Mouse (Mus musculus) bone marrow, adult 2 months (tissue): ENCODE data around the gene Jpt2. TPM values are rescaled to one million over a fixed set of nuclear protein-coding genes. Genes with fewer than 3 reads are reported as not detected.

Experiments
- H3K27ac ChIP-seq: fragments of 200-500 bp; 2 replicates; pipeline ENCODE4 v1.5.1; 2012; ENCODE audit warnings: low read depth, mild to moderate bottlenecking, control low read depth, inconsistent platforms, low read length; ENCODE audit not compliant: control insufficient read depth, poor library complexity, insufficient read depth
- H3K4me1 ChIP-seq: fragments of 200-500 bp; 2 replicates; pipeline ENCODE4 v1.6.1; 2011; ENCODE audit warnings: low read length; ENCODE audit not compliant: control insufficient read depth, insufficient read depth
- H3K4me3 ChIP-seq: fragments of 200-500 bp; replicated peaks from 2 replicates; pipeline ENCODE3; 2011; ENCODE audit warnings: mild to moderate bottlenecking, low read depth, low read length, control low read depth; ENCODE audit not compliant: control insufficient read depth
- CTCF ChIP-seq: fragments of 200-500 bp; IDR thresholded peaks from 2 replicates; pipeline ENCODE4 v1.5.1; 2011; ENCODE audit warnings: low read length, control low read depth; ENCODE audit not compliant: control insufficient read depth, insufficient read depth
- POLR2A ChIP-seq: fragments of 200-500 bp; IDR thresholded peaks from 2 replicates; pipeline ENCODE4 v1.6.1; 2011; ENCODE audit warnings: low read depth, mild to moderate bottlenecking, control low read depth, low read length, borderline replicate concordance; ENCODE audit not compliant: control insufficient read depth
- WGBS: fragments of 180-500 bp; shearing (Covaris S2); methylation state at CpG from one replicate; pipeline ENCODE4 v1.1.7; 2018; 5-methylcytosine and 5-hydroxymethylcytosine counted together
- polyA plus RNA-seq: library from polyadenylated mRNA; stranded (reverse); fragments of >200 nt; gene quantifications from 2 replicates; pipeline ENCODE4 v1.2.4, GENCODE M21; 2011; ENCODE audit warnings: low replicate concordance; ENCODE audit not compliant: missing spikeins, insufficient read depth, insufficient read length

Jpt2 gene
- polyA plus RNA-seq, 1 experiment, result 31.5 TPM

- TF ChIP-seq POLR2A (no peak), CTCF (no peak)
- Histone ChIP-seq H3K4me1 (no peaks in the 10 kb centered on the region; the same call in 1 of the 2 replicates), H3K4me3 (no peak overlapping the region), H3K27ac (no peak overlapping the region)
- 83% methylated on average over 4 of the region's 4 CpGs for WGBS
Observed at GRCm38 (mm10) chr17:24933163-24933562, 27.3 kb downstream of the Jpt2 start.

GRCm38 (mm10) chr17:24932431-24932830 is 28.1 kb downstream of the Jpt2 start:
- no peak for TF ChIP-seq CTCF
- TF ChIP-seq POLR2A, result no peak
- H3K27ac ChIP-seq, result no peak overlapping the region
- 89% methylated on average over 4 of the region's 4 CpGs for WGBS
- no peaks in the 10 kb centered on the region; the same call in 1 of the 2 replicates for H3K4me1 ChIP-seq
- no peak overlapping the region for H3K4me3 ChIP-seq

- Histone ChIP-seq H3K4me3 (no peak overlapping the region), H3K4me1 (no peaks in the 10 kb centered on the region), H3K27ac (no peak overlapping the region)
- no peak for TF ChIP-seq CTCF
- no peak for TF ChIP-seq POLR2A
- 81% methylated on average over 1 of the region's 1 CpGs for WGBS
Observed at GRCm38 (mm10) chr17:24929506-24929905, 31.0 kb downstream of the Jpt2 start.

- H3K4me3 ChIP-seq, result no peak overlapping the region
- 88% methylated on average over 1 of the region's 1 CpGs for WGBS
- H3K27ac ChIP-seq, result no peak overlapping the region
- no peak for TF ChIP-seq CTCF
- TF ChIP-seq POLR2A, result no peak
- no peaks in the 10 kb centered on the region for H3K4me1 ChIP-seq
Observed at GRCm38 (mm10) chr17:24923246-24923645, 37.2 kb downstream of the Jpt2 start.

- Histone ChIP-seq H3K27ac (no peak overlapping the region), H3K4me3 (no peak overlapping the region), H3K4me1 (no peaks in the 10 kb centered on the region)
- TF ChIP-seq POLR2A (no peak), CTCF (no peak)
Observed at GRCm38 (mm10) chr17:24913984-24914383, 46.5 kb downstream of the Jpt2 start.

GRCm38 (mm10) chr17:24907591-24907990 is 52.9 kb downstream of the Jpt2 start:
- no peak overlapping the region for H3K27ac ChIP-seq
- TF ChIP-seq CTCF (no peak), POLR2A (no peak)
- H3K4me3 ChIP-seq, result no peak overlapping the region
- peaks cover 2% of the 10 kb centered on the region; the same call in 1 of the 2 replicates for H3K4me1 ChIP-seq
- WGBS, result 94% methylated on average over 2 of the region's 2 CpGs

- Histone ChIP-seq H3K4me3 (no peak overlapping the region), H3K4me1 (peaks cover 4% of the 10 kb centered on the region; the same call in 1 of the 2 replicates), H3K27ac (peak overlapping the region; percentile 18; the same call in 1 of the 2 replicates)
- WGBS, result 94% methylated on average over 9 of the region's 9 CpGs
- TF ChIP-seq POLR2A, result no peak
- TF ChIP-seq CTCF, result no peak
Observed at GRCm38 (mm10) chr17:24903767-24904166, 56.7 kb downstream of the Jpt2 start.

GRCm38 (mm10) chr17:24902671-24903474 is 57.6 kb downstream of the Jpt2 start:
- peaks cover 4% of the 10 kb centered on the region; the same call in 1 of the 2 replicates for H3K4me1 ChIP-seq
- peak overlapping the region; percentile 13 for H3K4me3 ChIP-seq
- WGBS, result 52% methylated on average over 9 of the region's 9 CpGs
- TF ChIP-seq POLR2A (no peak), CTCF (peak; percentile 57)
- peak overlapping the region; percentile 85 for H3K27ac ChIP-seq
